Comparison of ENCODE assay signal across 10 mouse cellular contexts in the genomic region with DNA sequence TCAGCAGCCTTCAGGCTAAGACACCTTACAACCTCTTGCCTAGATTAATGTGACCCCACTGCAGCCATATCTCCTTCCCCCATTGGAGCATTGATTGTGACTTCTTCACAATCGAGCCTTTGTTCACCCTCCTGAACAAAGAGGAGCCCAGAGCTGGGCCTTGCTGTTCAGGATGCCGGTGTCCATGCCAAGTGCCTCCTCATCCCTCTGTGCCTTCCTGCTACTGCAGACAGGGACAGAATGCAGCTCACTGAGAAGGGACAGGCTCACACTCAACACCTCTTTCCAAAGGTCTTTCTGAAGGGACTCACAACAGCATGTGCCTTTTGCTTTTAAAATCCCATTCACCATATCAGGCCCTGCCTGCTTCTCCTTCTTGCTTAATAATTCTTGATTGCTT.
DNase-seq lines count a peak whose midpoint lies in the region; ATAC-seq and TF ChIP-seq lines count a peak whose summit lies in the region.
"Had no signal": no experiment of that assay in that cellular context is flagged by ENCODE, and none has a peak within 500 bp of the region (broad histone marks: within the 10 kb centered on the region; RNA-seq: fewer than 3 reads in every experiment).

No protein-coding gene starts in this region.

- H3K4me2 ChIP-seq in midbrain, embryonic 14.5 days (ENCODE audit: low read length) = no peak overlapping the region
- H3K4me2 ChIP-seq in midbrain, embryonic 16.5 days (ENCODE audit: low read length) = no peak overlapping the region
- H3K4me2 ChIP-seq: forebrain, embryonic 13.5 days had no signal

- no peaks in the 10 kb centered on the region for H3K9me3 ChIP-seq in midbrain, embryonic 14.5 days (ENCODE audit: control insufficient read depth, low read length)
- no peaks in the 10 kb centered on the region for H3K9me3 ChIP-seq in midbrain, embryonic 16.5 days (replicated peaks; ENCODE audit: control insufficient read depth, low read length, poor library complexity, severe bottlenecking)
- H3K9me3 ChIP-seq: forebrain, embryonic 13.5 days; megakaryocyte, embryonic 14.5 days had no signal

- H3K9ac ChIP-seq in midbrain, embryonic 14.5 days (replicated peaks; ENCODE audit: low read length) = no peak overlapping the region
- no peak overlapping the region for H3K9ac ChIP-seq in midbrain, embryonic 16.5 days (ENCODE audit: low read depth, low read length)
- H3K9ac ChIP-seq: forebrain, embryonic 13.5 days had no signal

- peak; percentile 73 for DNase-seq in heart, adult 11 months
- DNase-seq in heart, postnatal 10 days = no peak
- peak; percentile 25 for DNase-seq in midbrain, embryonic 14.5 days
- peak; percentile 26 for DNase-seq in mesoderm, embryonic 11.5 days (ENCODE audit: low read depth, low spot score)
- no peak for DNase-seq in adrenal gland, postnatal 10 days
- DNase-seq: thymus, adult 18-20 months had no signal

- no peak for ATAC-seq in midbrain, embryonic 14.5 days (ENCODE audit: low FRiP score, low TSS enrichment)
- no peak for ATAC-seq in midbrain, embryonic 16.5 days
- ATAC-seq: forebrain, embryonic 13.5 days had no signal

- intact Hi-C loops in heart, postnatal 10 days (cut with DNase I) = no loop called here

- no peak for TF ChIP-seq CTCF in cortical plate, adult 2 months (IDR thresholded peaks at IDR 0.05; ENCODE audit: extremely low read depth, insufficient read depth, low read length)

- H3K27me3 ChIP-seq in midbrain, embryonic 14.5 days (ENCODE audit: control insufficient read depth, insufficient read depth, low read length) = no peaks in the 10 kb centered on the region
- H3K27me3 ChIP-seq in midbrain, embryonic 16.5 days (ENCODE audit: control insufficient read depth, insufficient read depth, low read depth, low read length) = no peaks in the 10 kb centered on the region
- H3K27me3 ChIP-seq: forebrain, embryonic 13.5 days; megakaryocyte, embryonic 14.5 days had no signal

- no peak overlapping the region for H3K4me3 ChIP-seq in midbrain, embryonic 14.5 days (replicated peaks; ENCODE audit: low read depth, low read length)
- H3K4me3 ChIP-seq in midbrain, embryonic 16.5 days (ENCODE audit: low read depth, low read length) = no peak overlapping the region
- H3K4me3 ChIP-seq in cortical plate, adult 2 months (ENCODE audit: insufficient read depth, low read length) = no peak overlapping the region
- H3K4me3 ChIP-seq: forebrain, embryonic 13.5 days; megakaryocyte, embryonic 14.5 days had no signal

- no peaks in the 10 kb centered on the region for H3K4me1 ChIP-seq in midbrain, embryonic 14.5 days (ENCODE audit: control insufficient read depth, insufficient read depth, low read length)
- H3K4me1 ChIP-seq in midbrain, embryonic 16.5 days (ENCODE audit: control insufficient read depth, insufficient read depth, low read length) = no peaks in the 10 kb centered on the region
- peaks cover 3% of the 10 kb centered on the region; the same call in 1 of the 2 replicates for H3K4me1 ChIP-seq in cortical plate, adult 2 months (ENCODE audit: control insufficient read depth, insufficient read depth, low read length)

- H3K27ac ChIP-seq in midbrain, embryonic 14.5 days (replicated peaks; ENCODE audit: low read depth, low read length) = no peak overlapping the region
- no peak overlapping the region for H3K27ac ChIP-seq in midbrain, embryonic 16.5 days (ENCODE audit: low read length)
- H3K27ac ChIP-seq in cortical plate, adult 2 months (ENCODE audit: insufficient read depth, low read length) = peak overlapping the region; percentile 74
- H3K27ac ChIP-seq: forebrain, embryonic 13.5 days had no signal

- H3K36me3 ChIP-seq in midbrain, embryonic 14.5 days (ENCODE audit: control insufficient read depth, insufficient read depth, low read length) = no peaks in the 10 kb centered on the region
- no peaks in the 10 kb centered on the region for H3K36me3 ChIP-seq in midbrain, embryonic 16.5 days (ENCODE audit: control insufficient read depth, insufficient read depth, low read length)

- WGBS in midbrain, embryonic 14.5 days = 8% methylated on average over 2 of the region's 2 CpGs
- WGBS in midbrain, embryonic 16.5 days = 37% methylated on average over 2 of the region's 2 CpGs

- no peak for TF ChIP-seq POLR2A in cortical plate, adult 2 months (IDR thresholded peaks at IDR 0.05; ENCODE audit: extremely low read depth, insufficient read depth, low read length)

Comparison
In these comparisons a context has a peak if more than half of its experiments do, and no peak if none do; other contexts are left out.
1. DNase-seq: peak in heart, adult 11 months (single experiment), midbrain, embryonic 14.5 days (single experiment) and mesoderm, embryonic 11.5 days (single experiment); none in heart, postnatal 10 days (0 of 2) and adrenal gland, postnatal 10 days (single experiment).